Mouse (Mus musculus) kidney, postnatal 36 days (tissue): ENCODE results near the gene S100a13.

Source experiments
- DNase-seq, 2 experiments: peaks; one replicate each; pipeline ENCODE4 v3.0.0; 2021 to 2022; ENCODE audit warnings: mixed read lengths in 2 of 2

The S100a13 gene

GRCm38 (mm10) chr3:90508287-90508949 lies 5.8 kb upstream of the S100a13 start:
- DNase-seq: no peak

- DNase-seq: peak; percentile 100
Observed at GRCm38 (mm10) chr3:90508950-90509746, 5.1 kb upstream of the S100a13 start, which contains the start of gene Chtop. TSS of gene Chtop (minus strand) at chr3:90509498.

- DNase-seq: no peak
Observed at GRCm38 (mm10) chr3:90509747-90510123, 4.5 kb upstream of the S100a13 start.

GRCm38 (mm10) chr3:90512276-90512675 lies 2.0 kb upstream of the S100a13 start:
- DNase-seq: no peak

GRCm38 (mm10) chr3:90512948-90513642 lies 1.1 kb upstream of the S100a13 start:
- no peak for DNase-seq

- DNase-seq: peak; percentile 81 to 85
Observed at GRCm38 (mm10) chr3:90514691-90515090, 456 bp downstream of the S100a13 start.

- peak; percentile 76 to 79 for DNase-seq
Observed at GRCm38 (mm10) chr3:90515242-90515641, 1.0 kb downstream of the S100a13 start.

- DNase-seq: no peak
Observed at GRCm38 (mm10) chr3:90515789-90516188, 1.6 kb downstream of the S100a13 start.

GRCm38 (mm10) chr3:90517711-90518110 lies 3.5 kb downstream of the S100a13 start:
- DNase-seq: no peak

GRCm38 (mm10) chr3:90525421-90525820 lies 11.2 kb downstream of the S100a13 start:
- peak; percentile 60 to 75 for DNase-seq

- no peak for DNase-seq
Observed at GRCm38 (mm10) chr3:90526076-90526475, 11.8 kb downstream of the S100a13 start.

- no peak for DNase-seq
Observed at GRCm38 (mm10) chr3:90526580-90526979, 12.3 kb downstream of the S100a13 start, which contains the start of gene S100a14. TSS of gene S100a14 (plus strand) at chr3:90526856.

- no peak for DNase-seq
Observed at GRCm38 (mm10) chr3:90527291-90527873, 13.1 kb downstream of the S100a13 start.

GRCm38 (mm10) chr3:90531713-90532112 lies 17.5 kb downstream of the S100a13 start:
- DNase-seq: no peak

- DNase-seq: no peak
Observed at GRCm38 (mm10) chr3:90535446-90535845, 21.2 kb downstream of the S100a13 start.

GRCm38 (mm10) chr3:90537141-90537904 lies 23.1 kb downstream of the S100a13 start, which contains the start of gene S100a16:
TSS of gene S100a16 (plus strand) at chr3:90537254.
- peak; percentile 87 to 91 for DNase-seq

GRCm38 (mm10) chr3:90537905-90538296 lies 23.7 kb downstream of the S100a13 start:
- no peak for DNase-seq

- DNase-seq: peak; percentile 65 to 72
Observed at GRCm38 (mm10) chr3:90540904-90541303, 26.7 kb downstream of the S100a13 start.

GRCm38 (mm10) chr3:90549676-90550420 lies 35.6 kb downstream of the S100a13 start:
- peak in 1 of 2 experiments; percentile 45 for DNase-seq

GRCm38 (mm10) chr3:90550421-90550790 lies 36.2 kb downstream of the S100a13 start:
- no peak for DNase-seq

GRCm38 (mm10) chr3:90552231-90552630 lies 38.0 kb downstream of the S100a13 start:
- no peak for DNase-seq
